Mouse (Mus musculus): Measurements from ENCODE around the gene Rbp7. TPM values are rescaled to one million over a fixed set of nuclear protein-coding genes. Genes with fewer than 3 reads are reported as not detected.
A peak's percentile ranks its signal among the peaks of the same experiment; 100 is the strongest.
"Not testable (repeated sequence)": the region's sequence is repeated elsewhere in the genome, so short reads cannot be mapped to it uniquely, and the experiment has no call there.

Gene Rbp7
- polyA plus RNA-seq, 1 experiment from 2014 or later = not detected

DNA sequence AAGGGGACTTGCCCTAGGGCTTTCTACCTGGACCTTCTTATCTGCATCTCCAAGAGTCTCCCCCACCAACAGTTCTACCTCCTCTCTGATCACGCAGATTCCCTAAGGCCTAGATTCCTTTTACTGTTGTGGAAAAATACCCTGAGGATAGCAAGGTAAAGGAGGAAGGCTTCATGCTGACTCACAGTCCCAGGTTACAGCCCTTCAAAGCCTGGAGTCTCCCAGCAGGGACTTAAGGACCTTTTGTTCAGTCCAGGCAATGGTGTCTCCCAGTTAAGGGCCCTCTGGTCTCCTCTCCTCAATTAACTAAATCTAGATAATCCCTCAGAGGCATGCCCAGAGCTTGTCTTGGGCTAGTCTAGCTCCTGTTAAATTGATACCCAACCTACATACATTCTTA is 8.5 kb downstream of the Rbp7 start:
- Histone ChIP-seq H3K36me3 (replicated peaks; ENCODE audit: insufficient read depth, low read length) (no peaks in the 10 kb centered on the region), H3K9ac (replicated peaks) (no peak overlapping the region), H3K27me3 (ENCODE audit: insufficient read depth, low read length) (no peaks in the 10 kb centered on the region), H3K4me2 (ENCODE audit: low read depth, low read length) (peak overlapping the region; percentile 72), H3K9me3 (ENCODE audit: low read length) (no peaks in the 10 kb centered on the region), H3K4me1 (ENCODE audit: insufficient read depth) (peaks cover 14% of the 10 kb centered on the region), H3K4me3 (ENCODE audit: low read depth, low read length) (no peak overlapping the region), H3K27ac (ENCODE audit: low read depth) (0 out of 2 replicates have a peak overlapping the region, but pooled peaks have one; percentile 60)
- DNase-seq (no peak), ATAC-seq (no peak)
- TF ChIP-seq EP300 (IDR thresholded peaks at IDR 0.05; ENCODE audit: low read depth) (no peak), CTCF (IDR thresholded peaks at IDR 0.05; ENCODE audit: low read depth) (no peak)
- WGBS (ENCODE audit: insufficient replicate concordance) = 52% methylated on average over 1 of the region's 1 CpGs

DNA sequence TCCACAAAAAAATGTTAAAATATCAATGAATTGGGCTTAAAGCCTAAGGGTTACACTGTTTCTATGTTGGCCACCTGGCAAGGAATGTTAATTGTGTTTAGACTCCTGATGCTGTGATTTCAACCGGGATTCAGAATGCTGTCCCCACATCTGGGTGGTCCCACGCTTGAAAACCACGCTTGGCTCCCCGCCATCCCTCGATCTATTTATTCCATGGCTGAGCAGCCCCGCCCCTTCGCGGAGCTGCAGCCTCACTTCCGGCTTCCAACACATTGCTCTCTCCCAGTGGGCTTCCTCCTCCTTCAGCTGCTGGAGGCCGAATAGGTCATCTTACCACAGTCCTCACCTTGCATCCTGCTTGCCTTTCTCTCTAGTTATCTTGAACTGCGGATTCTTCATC is 8.9 kb downstream of the Rbp7 start:
- no peaks in the 10 kb centered on the region for H3K36me3 ChIP-seq (replicated peaks; ENCODE audit: insufficient read depth, low read length)
- DNase-seq (peak; percentile 63), ATAC-seq (peak; percentile 42)
- H3K4me2 ChIP-seq (ENCODE audit: low read depth, low read length) = peak overlapping the region; percentile 72
- 0 out of 2 replicates have a peak overlapping the region, but pooled peaks have one; percentile 60 for H3K27ac ChIP-seq (ENCODE audit: low read depth)
- no peaks in the 10 kb centered on the region for H3K27me3 ChIP-seq (ENCODE audit: insufficient read depth, low read length)
- no peaks in the 10 kb centered on the region for H3K9me3 ChIP-seq (ENCODE audit: low read length)
- WGBS (ENCODE audit: insufficient replicate concordance) = 4% methylated on average over 11 of the region's 11 CpGs
- peaks cover 14% of the 10 kb centered on the region for H3K4me1 ChIP-seq (ENCODE audit: insufficient read depth)
- H3K4me3 ChIP-seq (ENCODE audit: low read depth, low read length) = peak overlapping the region; percentile 38
- no peak for TF ChIP-seq EP300 (IDR thresholded peaks at IDR 0.05; ENCODE audit: low read depth)
- no peak for TF ChIP-seq CTCF (IDR thresholded peaks at IDR 0.05; ENCODE audit: low read depth)
- H3K9ac ChIP-seq (replicated peaks) = peak overlapping the region; percentile 48; the same call in 1 of the 2 replicates

DNA sequence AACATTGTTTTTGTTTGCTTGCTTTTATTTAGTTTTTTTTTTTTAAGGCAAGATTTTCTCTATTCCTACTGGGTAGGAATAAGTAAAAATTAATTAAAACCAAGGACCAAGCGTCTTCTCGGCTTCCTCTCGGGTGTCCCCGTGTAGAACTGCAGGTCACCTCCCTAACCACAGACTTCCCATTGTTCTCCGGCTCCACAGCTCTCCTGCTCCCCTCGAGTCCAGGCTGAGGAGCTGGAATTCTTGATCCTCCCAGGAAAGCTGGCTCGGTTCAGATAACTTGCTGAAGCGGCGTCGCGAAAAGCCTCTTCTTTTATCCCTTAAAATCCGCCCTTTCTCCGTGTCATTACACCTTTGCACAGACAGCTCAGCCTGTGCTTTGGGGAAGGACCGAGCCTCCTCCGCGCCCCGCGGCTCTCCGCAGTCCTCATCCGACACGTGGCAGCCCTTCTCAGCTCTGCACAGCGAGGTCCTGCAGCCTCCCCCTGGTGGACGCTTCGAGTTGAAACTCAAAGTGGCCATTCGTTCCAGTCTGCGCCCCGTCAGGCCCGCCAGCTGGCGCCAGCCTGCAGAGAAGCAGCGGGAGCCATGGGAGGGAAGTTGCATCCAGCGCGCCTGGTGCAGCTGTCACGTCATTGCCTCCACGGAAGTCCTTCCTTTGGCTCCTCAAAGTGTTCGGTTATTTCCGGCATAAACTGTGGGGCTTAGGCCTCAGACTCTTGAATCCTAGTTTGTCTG is 9.6 kb downstream of the Rbp7 start:
- WGBS (ENCODE audit: insufficient replicate concordance) = under 1% methylated on average over 36 of the region's 36 CpGs
- no peaks in the 10 kb centered on the region for H3K9me3 ChIP-seq (ENCODE audit: low read length)
- peak; percentile 97 for ATAC-seq
- peak overlapping the region; percentile 48; the same call in 1 of the 2 replicates for H3K9ac ChIP-seq (replicated peaks)
- TF ChIP-seq CTCF (IDR thresholded peaks at IDR 0.05; ENCODE audit: low read depth) (peak; percentile 98), EP300 (IDR thresholded peaks at IDR 0.05; ENCODE audit: low read depth) (0 out of 2 replicates have a peak, but pooled peaks have one; percentile 28)
- H3K4me1 ChIP-seq (ENCODE audit: insufficient read depth) = peaks cover 14% of the 10 kb centered on the region
- peak overlapping the region; percentile 38 for H3K4me3 ChIP-seq (ENCODE audit: low read depth, low read length)
- no peaks in the 10 kb centered on the region for H3K36me3 ChIP-seq (replicated peaks; ENCODE audit: insufficient read depth, low read length)
- H3K27me3 ChIP-seq (ENCODE audit: insufficient read depth, low read length) = no peaks in the 10 kb centered on the region
- H3K27ac ChIP-seq (ENCODE audit: low read depth) = peak overlapping the region; percentile 60; the same call in 1 of the 2 replicates
- DNase-seq = peak; percentile 92
- peak overlapping the region; percentile 72 for H3K4me2 ChIP-seq (ENCODE audit: low read depth, low read length)

DNA sequence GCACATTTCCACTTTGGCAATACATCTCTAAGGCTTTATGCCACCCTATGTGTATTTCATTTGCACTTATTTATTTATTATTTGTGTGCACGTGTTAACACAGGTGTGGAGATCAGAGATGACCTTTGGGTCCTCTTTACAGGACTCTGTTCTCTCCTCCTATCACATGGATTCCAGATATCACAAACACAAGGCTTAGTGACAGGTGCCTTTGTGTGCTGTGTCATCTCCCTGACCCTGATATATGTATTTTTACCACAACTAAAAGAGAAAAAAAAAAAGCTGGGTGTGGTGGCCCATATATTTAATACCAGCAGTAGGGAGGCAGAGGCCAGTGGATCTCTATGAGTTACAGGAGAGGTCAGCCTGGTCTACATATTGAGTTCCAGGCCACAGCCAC is 10.3 kb downstream of the Rbp7 start:
- Histone ChIP-seq H3K36me3 (replicated peaks; ENCODE audit: insufficient read depth, low read length) (no peaks in the 10 kb centered on the region), H3K4me2 (ENCODE audit: low read depth, low read length) (peak overlapping the region; percentile 72; the same call in 1 of the 2 replicates), H3K9ac (replicated peaks) (no peak overlapping the region), H3K4me3 (ENCODE audit: low read depth, low read length) (no peak overlapping the region), H3K27me3 (ENCODE audit: insufficient read depth, low read length) (no peaks in the 10 kb centered on the region), H3K9me3 (ENCODE audit: low read length) (no peaks in the 10 kb centered on the region), H3K4me1 (ENCODE audit: insufficient read depth) (peaks cover 17% of the 10 kb centered on the region), H3K27ac (ENCODE audit: low read depth) (no peak overlapping the region)
- ATAC-seq = no peak
- WGBS (ENCODE audit: insufficient replicate concordance) = 43% methylated on average over 1 of the region's 1 CpGs
- TF ChIP-seq CTCF (IDR thresholded peaks at IDR 0.05; ENCODE audit: low read depth) (no peak), EP300 (IDR thresholded peaks at IDR 0.05; ENCODE audit: low read depth) (no peak)
- DNase-seq = no peak

DNA sequence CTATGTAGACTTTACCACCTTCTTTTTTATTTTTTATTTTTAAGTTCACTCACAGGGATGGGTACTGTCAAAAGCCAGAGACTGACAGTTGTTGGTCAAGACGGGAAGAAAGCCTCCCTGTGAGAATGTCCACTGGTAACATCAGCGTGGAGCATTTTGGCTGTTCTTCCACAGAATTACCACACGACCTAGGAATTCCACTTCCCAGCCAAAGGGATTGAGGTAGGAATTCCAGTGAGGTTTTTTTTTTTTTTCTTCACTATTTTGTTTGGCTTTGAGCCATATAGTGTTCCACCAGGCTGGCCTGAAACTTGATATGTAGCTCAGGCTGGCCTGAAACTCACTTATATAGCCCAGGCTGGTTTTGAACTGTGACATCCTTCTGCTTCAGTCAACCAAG is 12.3 kb downstream of the Rbp7 start:
- Histone ChIP-seq H3K4me1 (ENCODE audit: insufficient read depth) (peaks cover 17% of the 10 kb centered on the region), H3K27ac (ENCODE audit: low read depth) (no peak overlapping the region), H3K4me2 (ENCODE audit: low read depth, low read length) (no peak overlapping the region), H3K27me3 (ENCODE audit: insufficient read depth, low read length) (no peaks in the 10 kb centered on the region), H3K9ac (replicated peaks) (no peak overlapping the region), H3K9me3 (ENCODE audit: low read length) (no peaks in the 10 kb centered on the region), H3K4me3 (ENCODE audit: low read depth, low read length) (no peak overlapping the region), H3K36me3 (replicated peaks; ENCODE audit: insufficient read depth, low read length) (no peaks in the 10 kb centered on the region)
- DNase-seq = no peak
- no peak for TF ChIP-seq EP300 (IDR thresholded peaks at IDR 0.05; ENCODE audit: low read depth)
- TF ChIP-seq CTCF (IDR thresholded peaks at IDR 0.05; ENCODE audit: low read depth) = no peak
- WGBS (ENCODE audit: insufficient replicate concordance) = 72% methylated on average over 3 of the region's 3 CpGs
- no peak for ATAC-seq

DNA sequence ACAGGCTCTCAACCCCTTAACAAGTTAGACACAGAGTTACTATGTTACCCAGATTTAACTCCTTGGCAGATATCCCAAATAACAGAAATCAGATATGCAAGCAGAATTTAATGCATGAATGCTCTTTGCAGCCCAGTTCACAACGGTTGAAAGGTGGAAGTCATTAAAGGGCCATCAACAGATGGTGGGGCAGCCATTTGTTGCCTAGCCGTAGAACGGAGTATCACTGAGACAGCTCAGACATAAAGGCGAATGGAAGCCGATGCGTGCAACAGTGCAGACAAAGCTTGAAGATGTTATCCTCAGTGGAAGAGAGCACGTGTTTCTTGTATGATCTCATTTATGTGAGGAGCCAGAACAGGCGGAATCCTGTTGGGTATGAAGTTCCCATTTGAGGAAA is 14.2 kb downstream of the Rbp7 start:
- H3K4me3 ChIP-seq (ENCODE audit: low read depth, low read length) = no peak overlapping the region
- TF ChIP-seq EP300 (IDR thresholded peaks at IDR 0.05; ENCODE audit: low read depth) (no peak), CTCF (IDR thresholded peaks at IDR 0.05; ENCODE audit: low read depth) (no peak)
- no peak overlapping the region for H3K4me2 ChIP-seq (ENCODE audit: low read depth, low read length)
- no peaks in the 10 kb centered on the region for H3K9me3 ChIP-seq (ENCODE audit: low read length)
- H3K27me3 ChIP-seq (ENCODE audit: insufficient read depth, low read length) = no peaks in the 10 kb centered on the region
- H3K36me3 ChIP-seq (replicated peaks; ENCODE audit: insufficient read depth, low read length) = no peaks in the 10 kb centered on the region
- DNase-seq (no peak), ATAC-seq (no peak)
- no peak overlapping the region for H3K27ac ChIP-seq (ENCODE audit: low read depth)
- WGBS (ENCODE audit: insufficient replicate concordance) = 62% methylated on average over 8 of the region's 8 CpGs
- H3K4me1 ChIP-seq (ENCODE audit: insufficient read depth) = peaks cover 12% of the 10 kb centered on the region
- H3K9ac ChIP-seq (replicated peaks) = no peak overlapping the region

DNA sequence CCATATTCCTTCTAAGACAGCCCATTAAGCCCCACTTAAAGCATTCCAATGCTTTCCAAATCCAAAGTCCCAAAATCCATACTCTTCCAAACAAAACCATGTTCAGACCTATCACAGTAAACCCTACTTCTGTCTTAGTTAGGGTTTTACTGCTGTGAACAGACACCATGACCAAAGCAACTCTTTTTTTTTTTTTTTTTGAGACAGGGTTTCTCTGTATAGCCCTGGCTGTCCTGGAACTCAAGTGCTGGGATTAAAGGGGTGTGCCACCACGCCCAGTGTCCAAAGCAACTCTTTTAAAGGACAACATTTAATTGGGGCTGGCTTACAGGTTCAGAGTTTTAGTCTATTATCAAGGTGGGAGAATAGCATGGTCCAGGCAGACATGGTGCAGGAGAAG is 22.9 kb downstream of the Rbp7 start:
- WGBS (ENCODE audit: insufficient replicate concordance) = 84% methylated on average over 1 of the region's 1 CpGs
- DNase-seq; H3K9me3 ChIP-seq (ENCODE audit: low read length); H3K36me3 ChIP-seq (replicated peaks; ENCODE audit: insufficient read depth, low read length); H3K4me1 ChIP-seq (ENCODE audit: insufficient read depth); H3K4me2 ChIP-seq (ENCODE audit: low read depth, low read length); ATAC-seq; H3K9ac ChIP-seq (replicated peaks); H3K27ac ChIP-seq (ENCODE audit: low read depth); H3K27me3 ChIP-seq (ENCODE audit: insufficient read depth, low read length); H3K4me3 ChIP-seq (ENCODE audit: low read depth, low read length): not testable (repeated sequence)
